Mouse (Mus musculus): ENCODE data around the gene Gapdhs. TPM values are rescaled to one million over a fixed set of nuclear protein-coding genes. Genes with fewer than 3 reads are reported as not detected.

Gapdhs gene
- polyA plus RNA-seq, 1 experiment, result 1.1 TPM

- Histone ChIP-seq H3K36me3 (ENCODE audit: control insufficient read depth, insufficient read depth, low read length) (no peaks in the 10 kb centered on the region), H3K4me1 (replicated peaks; ENCODE audit: control insufficient read depth, insufficient read depth, low read length) (no peaks in the 10 kb centered on the region), H3K4me3 (ENCODE audit: control insufficient read depth, insufficient read depth, low read length) (no peak overlapping the region), H3K27ac (ENCODE audit: control insufficient read depth, insufficient read depth, low read length) (no peak overlapping the region), H3K27me3 (ENCODE audit: control insufficient read depth, insufficient read depth, low read length) (no peaks in the 10 kb centered on the region)
- TF ChIP-seq CTCF (IDR thresholded peaks at IDR 0.05; ENCODE audit: borderline replicate concordance, control insufficient read depth, extremely low read depth, insufficient read depth, low read length, poor library complexity) (no peak), POLR2A (IDR thresholded peaks at IDR 0.05; ENCODE audit: control insufficient read depth, extremely low read depth, insufficient read depth, low read length, poor library complexity) (no peak)
- no peak for DNase-seq
- 66% methylated on average over 11 of the region's 11 CpGs for WGBS
These were observed 21.7 kb upstream of the Gapdhs start for GRCm38 (mm10) chr7:30765173-30765572.

GRCm38 (mm10) chr7:30763456-30763855, 20.0 kb upstream of the Gapdhs start, which contains the start of gene Dmkn:
Gene Dmkn (plus strand): TSS chr7:30763756.
- H3K4me1 ChIP-seq (replicated peaks; ENCODE audit: control insufficient read depth, insufficient read depth, low read length), result no peaks in the 10 kb centered on the region
- no peak for TF ChIP-seq POLR2A (IDR thresholded peaks at IDR 0.05; ENCODE audit: control insufficient read depth, extremely low read depth, insufficient read depth, low read length, poor library complexity)
- no peak for TF ChIP-seq CTCF (IDR thresholded peaks at IDR 0.05; ENCODE audit: borderline replicate concordance, control insufficient read depth, extremely low read depth, insufficient read depth, low read length, poor library complexity)
- no peak within 1 kb of the TSS for H3K4me3 ChIP-seq (ENCODE audit: control insufficient read depth, insufficient read depth, low read length)
- no peak within 1 kb of the TSS for H3K27ac ChIP-seq (ENCODE audit: control insufficient read depth, insufficient read depth, low read length)
- no peaks in the 10 kb centered on the region for H3K27me3 ChIP-seq (ENCODE audit: control insufficient read depth, insufficient read depth, low read length)
- H3K36me3 ChIP-seq (ENCODE audit: control insufficient read depth, insufficient read depth, low read length), result no peaks in the 10 kb centered on the region
- DNase-seq, result no peak
- 87% methylated on average over 5 of the region's 5 CpGs for WGBS

GRCm38 (mm10) chr7:30761769-30762352, 18.4 kb upstream of the Gapdhs start:
- 31% methylated on average over 4 of the region's 4 CpGs for WGBS
- Histone ChIP-seq H3K27me3 (ENCODE audit: control insufficient read depth, insufficient read depth, low read length) (no peaks in the 10 kb centered on the region), H3K4me3 (ENCODE audit: control insufficient read depth, insufficient read depth, low read length) (no peak overlapping the region), H3K4me1 (replicated peaks; ENCODE audit: control insufficient read depth, insufficient read depth, low read length) (no peaks in the 10 kb centered on the region), H3K36me3 (ENCODE audit: control insufficient read depth, insufficient read depth, low read length) (no peaks in the 10 kb centered on the region), H3K27ac (ENCODE audit: control insufficient read depth, insufficient read depth, low read length) (no peak overlapping the region)
- DNase-seq, result no peak
- no peak for TF ChIP-seq POLR2A (IDR thresholded peaks at IDR 0.05; ENCODE audit: control insufficient read depth, extremely low read depth, insufficient read depth, low read length, poor library complexity)
- TF ChIP-seq CTCF (IDR thresholded peaks at IDR 0.05; ENCODE audit: borderline replicate concordance, control insufficient read depth, extremely low read depth, insufficient read depth, low read length, poor library complexity), result no peak

GRCm38 (mm10) chr7:30758853-30759252, 15.4 kb upstream of the Gapdhs start:
- H3K36me3 ChIP-seq (ENCODE audit: control insufficient read depth, insufficient read depth, low read length), result no peaks in the 10 kb centered on the region
- no peak overlapping the region for H3K27ac ChIP-seq (ENCODE audit: control insufficient read depth, insufficient read depth, low read length)
- H3K27me3 ChIP-seq (ENCODE audit: control insufficient read depth, insufficient read depth, low read length), result no peaks in the 10 kb centered on the region
- DNase-seq, result peak; percentile 24
- 86% methylated on average over 4 of the region's 4 CpGs for WGBS
- TF ChIP-seq CTCF (IDR thresholded peaks at IDR 0.05; ENCODE audit: borderline replicate concordance, control insufficient read depth, extremely low read depth, insufficient read depth, low read length, poor library complexity) (no peak), POLR2A (IDR thresholded peaks at IDR 0.05; ENCODE audit: control insufficient read depth, extremely low read depth, insufficient read depth, low read length, poor library complexity) (no peak)
- H3K4me3 ChIP-seq (ENCODE audit: control insufficient read depth, insufficient read depth, low read length), result no peak overlapping the region
- H3K4me1 ChIP-seq (replicated peaks; ENCODE audit: control insufficient read depth, insufficient read depth, low read length), result no peaks in the 10 kb centered on the region

GRCm38 (mm10) chr7:30757001-30757400, 13.5 kb upstream of the Gapdhs start:
- 85% methylated on average over 3 of the region's 3 CpGs for WGBS
- Histone ChIP-seq H3K4me1 (replicated peaks; ENCODE audit: control insufficient read depth, insufficient read depth, low read length) (no peaks in the 10 kb centered on the region), H3K27me3 (ENCODE audit: control insufficient read depth, insufficient read depth, low read length) (no peaks in the 10 kb centered on the region), H3K4me3 (ENCODE audit: control insufficient read depth, insufficient read depth, low read length) (no peak overlapping the region), H3K36me3 (ENCODE audit: control insufficient read depth, insufficient read depth, low read length) (no peaks in the 10 kb centered on the region), H3K27ac (ENCODE audit: control insufficient read depth, insufficient read depth, low read length) (no peak overlapping the region)
- no peak for DNase-seq
- TF ChIP-seq POLR2A (IDR thresholded peaks at IDR 0.05; ENCODE audit: control insufficient read depth, extremely low read depth, insufficient read depth, low read length, poor library complexity) (no peak), CTCF (IDR thresholded peaks at IDR 0.05; ENCODE audit: borderline replicate concordance, control insufficient read depth, extremely low read depth, insufficient read depth, low read length, poor library complexity) (no peak)

- TF ChIP-seq CTCF (IDR thresholded peaks at IDR 0.05; ENCODE audit: borderline replicate concordance, control insufficient read depth, extremely low read depth, insufficient read depth, low read length, poor library complexity) (no peak), POLR2A (IDR thresholded peaks at IDR 0.05; ENCODE audit: control insufficient read depth, extremely low read depth, insufficient read depth, low read length, poor library complexity) (no peak)
- WGBS, result 90% methylated on average over 5 of the region's 5 CpGs
- Histone ChIP-seq H3K4me3 (ENCODE audit: control insufficient read depth, insufficient read depth, low read length) (no peak within 1 kb of the TSS), H3K36me3 (ENCODE audit: control insufficient read depth, insufficient read depth, low read length) (no peaks in the 10 kb centered on the region), H3K27me3 (ENCODE audit: control insufficient read depth, insufficient read depth, low read length) (no peaks in the 10 kb centered on the region), H3K27ac (ENCODE audit: control insufficient read depth, insufficient read depth, low read length) (no peak within 1 kb of the TSS), H3K4me1 (replicated peaks; ENCODE audit: control insufficient read depth, insufficient read depth, low read length) (no peaks in the 10 kb centered on the region)
- DNase-seq, result no peak
These were observed 7.7 kb upstream of the Gapdhs start, which contains the start of gene Sbsn for GRCm38 (mm10) chr7:30751086-30751669. Gene Sbsn (plus strand): TSS chr7:30751471.
